Mouse (Mus musculus) erythroblast, embryonic 14.5 days (primary cell): ENCODE results near the gene Dhrs7c.

Experiments
- GATA1 ChIP-seq: IDR thresholded peaks from 2 replicates; pipeline ENCODE4 v1.6.1; 2012; ENCODE audit warnings: low read length, inconsistent platforms, mixed read lengths
- TAL1 ChIP-seq: IDR thresholded peaks from 3 replicates; pipeline ENCODE4 v1.6.1; 2012; ENCODE audit warnings: low read length, inconsistent platforms, mixed read lengths

DNA sequence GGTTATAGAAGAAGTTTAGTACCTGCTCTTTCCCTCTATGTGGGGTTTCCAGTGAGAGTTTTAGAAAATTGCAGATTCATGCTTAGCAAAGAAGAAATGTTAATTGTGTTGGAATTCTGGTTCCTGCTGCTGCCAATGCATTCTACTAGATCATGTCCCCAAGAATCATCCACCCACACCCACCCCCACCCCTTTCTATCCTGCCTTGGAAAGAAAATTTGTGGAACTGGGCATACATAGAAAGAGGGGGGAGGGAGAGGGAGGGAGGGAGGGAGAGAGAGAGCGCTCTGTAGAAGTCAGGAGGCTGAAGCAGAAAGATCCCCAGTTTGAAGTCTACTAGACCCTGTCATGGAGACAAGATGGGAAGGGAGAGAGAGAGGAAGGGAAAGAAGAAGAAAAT, 41.7 kb upstream of the Dhrs7c start:
- TF ChIP-seq TAL1: no peak
- TF ChIP-seq GATA1: no peak
